Mouse (Mus musculus): ENCODE measurements around the gene Kcne3. TPM values are rescaled to one million over a fixed set of nuclear protein-coding genes. Genes with fewer than 3 reads are reported as not detected.

Kcne3 gene
- polyA plus RNA-seq (2015; fragmentation: Nextera tagmentation; extraction: Ambion mirVana), result 58.7 and 63.1 TPM in 2 replicates

DNA sequence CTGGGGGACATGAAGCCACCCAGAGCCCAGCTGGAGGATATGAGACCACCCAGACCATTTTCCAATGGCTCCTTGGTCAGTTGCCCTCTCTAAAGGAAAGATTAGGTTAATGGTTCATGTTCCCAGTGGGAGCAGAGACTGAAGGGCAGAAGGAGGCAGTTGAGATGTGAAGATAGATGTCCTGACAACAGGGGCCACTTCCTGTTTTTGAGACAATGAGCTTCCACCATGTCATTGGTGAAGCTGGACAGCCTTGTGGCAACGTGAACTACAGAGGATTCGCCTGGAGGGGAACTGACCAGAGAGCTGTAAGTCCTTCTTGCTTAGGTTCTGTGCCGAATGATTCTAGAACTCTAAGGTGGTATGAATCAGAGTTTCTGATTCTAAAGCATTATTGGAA is at the start of gene Kcne3:
Kcne3 (plus strand) TSS at position 234 of the 400 bp plus-strand sequence.
- H3K36me3 ChIP-seq, result no peaks in the 10 kb centered on the region
- no peak within 1 kb of the TSS for H3K4me2 ChIP-seq (replicated peaks)
- 0 out of 2 replicates have a peak, but pooled peaks cover 4% of the 10 kb centered on the region for H3K27me3 ChIP-seq (replicated peaks)
- H3K27ac ChIP-seq, result no peak within 1 kb of the TSS
- H3K9ac ChIP-seq, result no peak within 1 kb of the TSS
- 73% methylated on average over 3 of the region's 3 CpGs for WGBS
- H3K4me1 ChIP-seq (replicated peaks), result peaks cover 12% of the 10 kb centered on the region; the same call in 1 of the 2 replicates
- no peaks in the 10 kb centered on the region for H3K9me3 ChIP-seq
- H3K4me3 ChIP-seq (replicated peaks), result no peak within 1 kb of the TSS
- ATAC-seq, result no peak

DNA sequence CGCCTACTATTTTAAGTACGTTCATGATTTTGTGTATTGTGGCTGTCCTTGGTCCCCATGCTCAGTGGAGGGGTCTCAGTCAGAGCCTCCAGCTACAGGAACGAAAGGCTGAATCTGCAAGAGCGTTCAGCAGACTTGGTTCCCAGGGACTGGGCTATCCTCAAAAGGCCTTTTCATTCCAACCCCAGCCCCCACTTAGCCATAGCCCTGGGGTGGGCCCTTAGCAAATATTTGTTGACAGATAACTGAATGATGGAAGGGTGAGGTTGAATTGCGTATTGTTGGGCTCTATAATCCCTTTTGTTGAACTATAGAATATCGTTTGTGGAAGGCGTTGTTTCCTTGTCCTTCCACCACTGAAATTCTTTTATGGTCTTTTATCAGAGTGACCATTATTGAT is 49.8 kb upstream of the Kcne3 start:
- WGBS, result 62% methylated on average over 7 of the region's 7 CpGs
- Histone ChIP-seq H3K4me2 (replicated peaks) (no peak overlapping the region), H3K4me1 (replicated peaks) (no peaks in the 10 kb centered on the region), H3K9me3 (no peaks in the 10 kb centered on the region), H3K27me3 (replicated peaks) (no peaks in the 10 kb centered on the region), H3K27ac (no peak overlapping the region), H3K9ac (no peak overlapping the region), H3K4me3 (replicated peaks) (no peak overlapping the region), H3K36me3 (no peaks in the 10 kb centered on the region)
- ATAC-seq, result peak; percentile 59

DNA sequence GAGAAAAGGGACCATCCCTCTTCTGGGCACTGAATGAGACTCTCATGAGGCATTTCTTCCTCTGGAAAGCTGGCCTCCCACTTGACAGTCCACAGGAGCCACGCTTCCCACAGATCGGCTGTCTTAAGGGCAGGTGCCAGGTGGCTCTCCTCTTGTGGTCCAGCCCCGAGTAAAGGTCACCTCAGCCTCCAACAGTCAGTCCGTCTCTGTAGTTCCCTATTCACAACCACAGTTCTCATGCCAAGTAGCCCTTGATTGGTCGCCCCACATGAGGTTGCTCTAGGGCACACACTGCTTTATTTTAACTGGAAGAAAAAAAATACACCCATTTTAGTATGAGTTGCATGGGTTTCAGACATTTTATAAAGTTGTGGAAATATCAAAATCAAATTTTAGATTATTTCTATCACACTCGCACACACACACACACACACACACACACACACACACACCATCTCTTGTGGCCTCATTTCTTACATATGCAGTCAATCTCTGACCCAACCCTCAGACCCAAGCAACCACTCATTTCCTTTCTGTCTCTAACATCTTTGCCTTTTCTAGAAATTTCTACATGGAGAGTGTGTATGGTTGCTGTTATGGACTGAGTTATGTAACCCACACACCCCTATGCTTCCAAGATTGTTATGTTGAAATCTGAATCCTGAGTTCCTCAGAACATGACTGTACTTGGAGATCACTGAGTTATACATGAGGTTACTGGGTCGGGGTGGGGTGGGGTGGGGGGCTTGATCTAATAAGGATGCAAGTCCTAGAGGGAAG is 47.9 kb upstream of the Kcne3 start:
- no peak for ATAC-seq
- no peak overlapping the region for H3K4me2 ChIP-seq (replicated peaks)
- WGBS, result 75% methylated on average over 7 of the region's 7 CpGs
- H3K4me3 ChIP-seq (replicated peaks), result no peak overlapping the region
- H3K36me3 ChIP-seq, result no peaks in the 10 kb centered on the region
- H3K27ac ChIP-seq, result no peak overlapping the region
- H3K9me3 ChIP-seq, result no peaks in the 10 kb centered on the region
- no peaks in the 10 kb centered on the region for H3K27me3 ChIP-seq (replicated peaks)
- no peaks in the 10 kb centered on the region for H3K4me1 ChIP-seq (replicated peaks)
- no peak overlapping the region for H3K9ac ChIP-seq

DNA sequence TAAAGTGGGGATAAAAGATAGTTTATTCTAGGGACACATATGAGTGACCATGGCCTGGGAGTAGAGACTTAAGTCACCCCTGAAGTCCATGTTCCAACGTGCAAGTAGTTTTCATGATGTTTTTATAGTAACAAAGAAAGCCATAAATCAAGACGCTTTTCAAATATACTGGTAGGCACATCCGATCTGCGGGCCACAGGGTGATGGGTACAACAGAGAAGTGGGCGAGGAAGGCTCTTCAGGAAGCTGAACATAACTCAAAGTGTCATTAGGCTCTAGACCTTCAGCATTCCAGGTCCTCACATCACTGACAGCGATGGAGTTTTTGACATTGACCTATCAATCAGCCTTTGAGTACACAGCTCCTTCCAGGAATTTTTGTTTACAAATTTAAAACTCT is 45.7 kb upstream of the Kcne3 start:
- Histone ChIP-seq H3K9ac (no peak overlapping the region), H3K27me3 (replicated peaks) (no peaks in the 10 kb centered on the region), H3K4me2 (replicated peaks) (no peak overlapping the region), H3K36me3 (no peaks in the 10 kb centered on the region), H3K4me1 (replicated peaks) (no peaks in the 10 kb centered on the region), H3K4me3 (replicated peaks) (no peak overlapping the region), H3K9me3 (no peaks in the 10 kb centered on the region), H3K27ac (no peak overlapping the region)
- ATAC-seq, result no peak
- WGBS, result 44% methylated on average over 6 of the region's 6 CpGs

DNA sequence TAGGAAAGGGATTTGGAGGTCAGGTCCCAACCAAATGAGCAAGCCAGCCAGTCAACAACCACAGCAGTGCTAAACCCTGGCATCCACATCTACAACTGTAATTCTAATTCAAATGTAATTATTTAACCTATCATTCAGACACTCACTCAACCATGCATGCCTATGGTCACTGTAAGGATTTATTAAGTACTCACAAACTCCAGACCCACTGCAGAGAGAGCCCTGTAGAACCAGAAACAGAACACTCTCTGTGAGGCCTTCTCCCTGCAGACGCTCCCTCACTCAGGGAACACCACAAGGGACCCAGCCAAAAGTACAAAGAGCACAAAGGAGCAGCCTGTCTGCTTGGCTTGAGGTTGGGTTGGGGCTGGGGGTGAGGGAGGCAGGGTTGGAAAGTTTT is 43.9 kb upstream of the Kcne3 start:
- no peak overlapping the region for H3K4me2 ChIP-seq (replicated peaks)
- WGBS, result 47% methylated on average over 1 of the region's 1 CpGs
- no peaks in the 10 kb centered on the region for H3K36me3 ChIP-seq
- H3K9ac ChIP-seq, result no peak overlapping the region
- peak; percentile 45; the same call in 1 of the 2 replicates for ATAC-seq
- H3K27me3 ChIP-seq (replicated peaks), result no peaks in the 10 kb centered on the region
- H3K4me3 ChIP-seq (replicated peaks), result no peak overlapping the region
- H3K27ac ChIP-seq, result no peak overlapping the region
- no peaks in the 10 kb centered on the region for H3K4me1 ChIP-seq (replicated peaks)
- H3K9me3 ChIP-seq, result no peaks in the 10 kb centered on the region

DNA sequence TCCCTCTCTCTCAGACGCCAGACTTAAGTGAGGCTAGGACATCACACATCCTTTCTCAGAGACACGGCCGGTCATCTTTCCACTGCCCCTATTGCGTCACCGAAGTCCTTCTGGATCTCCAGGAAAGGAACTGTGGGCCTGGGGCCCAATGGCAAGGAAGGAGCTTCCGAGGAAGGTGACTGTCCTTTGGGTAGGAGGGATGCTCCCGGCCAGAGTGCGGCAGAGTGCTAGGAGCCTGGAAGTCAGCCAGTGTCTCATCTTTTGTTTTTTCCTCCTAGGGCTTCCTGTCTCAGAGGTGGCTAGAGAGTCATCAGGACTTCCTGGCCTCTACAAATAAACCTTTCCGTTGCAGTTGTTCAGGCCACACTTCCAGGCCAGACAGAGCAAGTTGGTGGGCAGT is 39.3 kb upstream of the Kcne3 start:
- WGBS, result 70% methylated on average over 9 of the region's 9 CpGs
- H3K9me3 ChIP-seq, result no peaks in the 10 kb centered on the region

DNA sequence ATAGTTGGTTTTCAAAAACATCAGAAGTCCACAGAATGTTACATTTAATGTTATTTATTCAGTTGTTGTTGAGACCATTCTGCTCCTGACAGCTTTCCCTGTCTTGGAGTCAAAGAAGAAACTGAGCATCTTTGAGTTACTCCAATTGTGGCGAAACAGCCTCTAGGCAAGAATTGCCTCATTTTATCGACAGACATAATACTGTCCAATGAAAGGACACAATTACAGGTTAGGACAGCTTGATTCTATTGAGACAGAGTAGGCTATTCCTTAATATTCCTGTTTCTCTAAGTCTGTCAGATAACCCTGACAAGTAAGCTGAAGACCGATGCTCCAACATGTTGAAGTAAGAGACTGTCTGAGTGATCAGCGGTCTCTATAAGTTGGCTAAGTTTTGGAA is 38.2 kb upstream of the Kcne3 start:
- Histone ChIP-seq H3K4me1 (replicated peaks) (no peaks in the 10 kb centered on the region), H3K27me3 (replicated peaks) (no peaks in the 10 kb centered on the region), H3K36me3 (no peaks in the 10 kb centered on the region), H3K9me3 (no peaks in the 10 kb centered on the region), H3K4me2 (replicated peaks) (no peak overlapping the region), H3K27ac (no peak overlapping the region), H3K9ac (no peak overlapping the region), H3K4me3 (replicated peaks) (no peak overlapping the region)
- WGBS, result 95% methylated on average over 4 of the region's 4 CpGs
- no peak for ATAC-seq

More for the DNA sequence above, 39.3 kb upstream of the Kcne3 start:
- Histone ChIP-seq H3K9ac (no peak overlapping the region), H3K4me3 (replicated peaks) (no peak overlapping the region), H3K36me3 (no peaks in the 10 kb centered on the region), H3K27me3 (replicated peaks) (no peaks in the 10 kb centered on the region), H3K27ac (no peak overlapping the region), H3K4me1 (replicated peaks) (no peaks in the 10 kb centered on the region), H3K4me2 (replicated peaks) (no peak overlapping the region)
- no peak for ATAC-seq

DNA sequence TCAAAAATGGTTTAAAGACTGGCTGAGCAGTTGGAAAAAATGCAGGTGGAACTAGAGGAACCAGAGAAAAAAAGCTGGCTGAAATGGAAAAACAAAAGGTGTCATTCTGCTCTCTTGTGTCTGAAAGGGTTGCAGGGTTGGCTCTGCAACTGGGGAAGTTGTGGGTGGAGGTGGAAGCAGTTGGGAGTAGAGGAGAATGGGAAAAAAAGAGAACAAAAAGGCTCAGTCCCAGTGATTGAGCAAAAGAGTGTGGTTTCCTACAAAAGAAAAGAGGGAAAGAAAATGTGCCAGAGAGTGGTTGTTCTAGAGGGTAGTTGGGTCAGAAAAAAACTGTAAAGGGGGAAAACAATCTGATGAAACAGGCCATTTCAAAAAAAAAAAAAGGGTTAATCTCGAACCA is 35.7 kb upstream of the Kcne3 start:
- Histone ChIP-seq H3K4me1 (replicated peaks) (no peaks in the 10 kb centered on the region), H3K4me3 (replicated peaks) (no peak overlapping the region), H3K27me3 (replicated peaks) (no peaks in the 10 kb centered on the region), H3K4me2 (replicated peaks) (no peak overlapping the region), H3K27ac (no peak overlapping the region), H3K9me3 (no peaks in the 10 kb centered on the region), H3K9ac (no peak overlapping the region), H3K36me3 (no peaks in the 10 kb centered on the region)
- no peak for ATAC-seq
- WGBS, result 83% methylated on average over 1 of the region's 1 CpGs

DNA sequence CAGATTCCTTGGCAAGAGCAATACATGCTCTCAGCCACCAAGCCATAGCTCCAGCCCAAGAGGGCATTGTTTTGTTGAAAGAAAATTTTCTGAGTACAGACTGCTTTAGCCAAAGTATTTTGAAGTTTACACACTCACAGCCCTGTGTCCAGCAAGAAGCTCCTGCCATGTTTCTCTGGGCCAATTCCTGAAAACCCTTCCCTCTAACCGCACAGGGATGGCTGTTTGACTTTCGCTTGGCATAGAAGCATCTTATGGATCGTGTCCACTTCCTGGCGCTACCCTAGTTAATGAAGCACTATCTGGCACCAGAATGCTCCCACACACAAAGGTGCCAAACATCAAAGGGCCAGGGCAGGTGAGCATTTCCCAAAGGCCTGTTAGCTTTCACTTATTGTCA is 27.7 kb upstream of the Kcne3 start:
- H3K27ac ChIP-seq, result no peak overlapping the region
- 84% methylated on average over 4 of the region's 4 CpGs for WGBS
- H3K4me2 ChIP-seq (replicated peaks), result no peak overlapping the region
- no peaks in the 10 kb centered on the region for H3K36me3 ChIP-seq
- no peak for ATAC-seq
- H3K27me3 ChIP-seq (replicated peaks), result no peaks in the 10 kb centered on the region
- H3K9me3 ChIP-seq, result no peaks in the 10 kb centered on the region
- H3K4me3 ChIP-seq (replicated peaks), result no peak overlapping the region
- no peaks in the 10 kb centered on the region for H3K4me1 ChIP-seq (replicated peaks)
- no peak overlapping the region for H3K9ac ChIP-seq

DNA sequence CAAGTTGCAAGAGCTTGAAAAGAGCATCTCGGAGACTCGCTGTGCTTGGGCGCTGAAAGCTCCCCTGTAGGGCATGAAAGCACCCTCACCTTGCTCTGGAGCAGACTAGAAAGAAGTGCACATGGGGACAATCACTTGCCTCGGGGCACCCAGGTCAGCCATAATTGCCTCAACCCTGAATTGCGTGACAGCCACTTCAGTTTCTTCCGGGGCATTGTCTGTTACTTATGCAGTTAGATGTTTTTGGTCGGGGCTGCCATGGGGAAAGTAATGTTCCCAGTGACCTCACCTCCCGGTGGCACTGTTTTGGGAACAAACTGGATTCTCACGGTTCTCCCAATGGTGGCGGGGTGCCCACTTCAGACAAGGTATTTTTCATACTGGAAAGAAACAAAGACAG is 26.2 kb upstream of the Kcne3 start:
- Histone ChIP-seq H3K4me3 (replicated peaks) (no peak overlapping the region), H3K9me3 (no peaks in the 10 kb centered on the region), H3K4me2 (replicated peaks) (no peak overlapping the region), H3K36me3 (no peaks in the 10 kb centered on the region), H3K4me1 (replicated peaks) (no peaks in the 10 kb centered on the region), H3K9ac (no peak overlapping the region), H3K27me3 (replicated peaks) (no peaks in the 10 kb centered on the region), H3K27ac (no peak overlapping the region)
- 72% methylated on average over 10 of the region's 10 CpGs for WGBS
- no peak for ATAC-seq

DNA sequence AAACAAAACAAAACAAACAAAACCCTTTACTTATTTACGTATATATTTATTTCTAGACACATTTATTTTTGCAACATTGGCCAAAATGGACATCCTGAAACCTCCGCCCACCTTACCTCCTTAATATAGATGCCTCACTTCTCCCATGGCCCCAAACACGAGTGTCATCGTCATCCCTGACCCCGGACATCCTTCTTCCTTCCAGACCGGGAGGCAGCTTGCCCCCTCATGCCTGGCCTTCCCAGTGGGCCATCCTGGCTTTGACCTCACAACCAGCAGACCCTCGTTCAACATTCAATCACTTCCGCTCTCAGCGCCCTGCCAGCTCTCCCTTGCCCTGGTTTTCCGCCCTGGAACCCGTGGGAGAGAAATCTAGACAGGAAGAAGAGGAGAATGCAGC is 25.7 kb upstream of the Kcne3 start:
- H3K27ac ChIP-seq, result no peak overlapping the region
- H3K4me2 ChIP-seq (replicated peaks), result no peak overlapping the region
- H3K4me1 ChIP-seq (replicated peaks), result no peaks in the 10 kb centered on the region
- H3K4me3 ChIP-seq (replicated peaks), result no peak overlapping the region
- no peaks in the 10 kb centered on the region for H3K36me3 ChIP-seq
- no peaks in the 10 kb centered on the region for H3K9me3 ChIP-seq
- WGBS, result 83% methylated on average over 11 of the region's 11 CpGs
- no peaks in the 10 kb centered on the region for H3K27me3 ChIP-seq (replicated peaks)
- no peak overlapping the region for H3K9ac ChIP-seq
- no peak for ATAC-seq

DNA sequence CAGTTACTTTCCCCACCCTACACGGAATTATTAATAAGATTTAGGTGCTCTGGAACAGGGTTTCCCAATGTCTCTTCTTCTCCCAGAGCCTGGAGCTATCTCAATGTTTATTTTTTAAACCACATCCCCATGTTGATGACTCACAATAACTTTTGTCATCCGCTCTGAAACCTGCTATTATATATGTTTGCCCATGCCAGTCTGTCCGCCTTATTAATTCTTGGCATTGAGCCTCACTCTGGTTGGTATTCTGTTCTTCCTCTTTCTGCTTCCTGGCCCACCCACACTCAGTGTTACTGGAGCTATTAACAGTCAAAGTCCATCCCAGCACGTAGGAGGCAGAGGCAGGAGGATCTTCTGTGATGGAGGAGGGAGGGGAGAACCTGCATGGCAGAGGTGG is 18.6 kb upstream of the Kcne3 start:
- Histone ChIP-seq H3K36me3 (no peaks in the 10 kb centered on the region), H3K4me3 (replicated peaks) (no peak overlapping the region), H3K27me3 (replicated peaks) (no peaks in the 10 kb centered on the region), H3K27ac (no peak overlapping the region), H3K9ac (no peak overlapping the region), H3K4me2 (replicated peaks) (no peak overlapping the region), H3K9me3 (no peaks in the 10 kb centered on the region), H3K4me1 (replicated peaks) (peaks cover 4% of the 10 kb centered on the region)
- 73% methylated on average over 4 of the region's 4 CpGs for WGBS
- no peak for ATAC-seq
